24 mouse cellular contexts compared by ENCODE assay signal in the genomic region with DNA sequence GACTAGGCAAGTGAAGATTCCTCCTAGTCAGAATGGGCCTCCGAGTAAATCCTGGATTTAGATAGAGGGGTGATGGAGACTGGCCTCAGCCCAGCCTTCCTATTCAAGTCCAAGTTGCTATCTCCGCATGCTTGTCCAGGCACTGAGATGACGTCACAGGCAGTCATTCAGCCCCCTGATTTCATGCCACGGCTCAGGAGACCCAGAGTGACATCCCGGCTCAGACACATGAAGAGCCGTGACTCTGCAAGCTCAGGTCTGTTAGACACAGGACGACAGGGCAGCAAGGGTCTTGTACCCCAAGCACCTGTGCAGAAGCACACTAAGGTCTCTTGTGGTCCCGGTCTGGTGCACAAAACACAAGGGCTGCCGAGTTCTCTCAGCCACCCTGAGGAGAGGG.
"Had no signal": no experiment of that assay in that cellular context is flagged by ENCODE, and none has a peak within 500 bp of the region (broad histone marks: within the 10 kb centered on the region; RNA-seq: fewer than 3 reads in every experiment).

No protein-coding gene starts in this region.

- H3K9me3 ChIP-seq: heart, embryonic 13.5 days; hindbrain, embryonic 13.5 days; hindbrain, embryonic 15.5 days; kidney, embryonic 15.5 days; limb, embryonic 13.5 days; limb, embryonic 15.5 days; liver, embryonic 12.5 days had no signal

- H3K27ac ChIP-seq: heart, embryonic 13.5 days; hindbrain, embryonic 13.5 days; hindbrain, embryonic 15.5 days; hindbrain, postnatal 0 days; kidney, embryonic 15.5 days; kidney, postnatal 0 days; limb, embryonic 13.5 days; limb, embryonic 15.5 days; liver, embryonic 12.5 days; liver, embryonic 14.5 days had no signal

- H3K9ac ChIP-seq: forebrain, postnatal 0 days; heart, embryonic 13.5 days; hindbrain, embryonic 13.5 days; hindbrain, embryonic 15.5 days; kidney, embryonic 15.5 days; limb, embryonic 13.5 days; limb, embryonic 15.5 days; liver, embryonic 12.5 days; liver, embryonic 14.5 days had no signal

- H3K27me3 ChIP-seq: heart, embryonic 13.5 days; hindbrain, embryonic 13.5 days; hindbrain, embryonic 15.5 days; kidney, embryonic 15.5 days; limb, embryonic 13.5 days; limb, embryonic 15.5 days; liver, embryonic 12.5 days had no signal

- H3K4me1 ChIP-seq: hindbrain, embryonic 13.5 days; hindbrain, embryonic 15.5 days; limb, embryonic 13.5 days; limb, embryonic 15.5 days had no signal

- DNase-seq: forebrain, postnatal 0 days; gastrocnemius, postnatal 14 days; heart, adult 18-20 months; heart, postnatal 14 days; kidney, adult 11 months; kidney, adult 2 months; kidney, adult 9 months; kidney, postnatal 14 days; kidney, postnatal 36 days; layer of hippocampus, adult 9-11 months; layer of hippocampus, postnatal 36 days; left cerebral cortex, postnatal 4 days had no signal

- H3K4me3 ChIP-seq: heart, embryonic 13.5 days; hindbrain, embryonic 13.5 days; hindbrain, embryonic 15.5 days; kidney, embryonic 15.5 days; limb, embryonic 13.5 days; limb, embryonic 15.5 days; liver, embryonic 12.5 days had no signal

- H3K4me2 ChIP-seq: heart, embryonic 11.5 days; heart, embryonic 13.5 days; hindbrain, embryonic 13.5 days; hindbrain, embryonic 15.5 days; kidney, embryonic 15.5 days; limb, embryonic 13.5 days; limb, embryonic 15.5 days; liver, embryonic 12.5 days had no signal

- ATAC-seq: forebrain, postnatal 0 days; hindbrain, postnatal 0 days; intestine, embryonic 16.5 days; liver, embryonic 12.5 days had no signal
